Mouse (Mus musculus) urinary bladder, postnatal 36 days (tissue): ENCODE data around the gene Rab3d.

Experiments used
- DNase-seq, 2 experiments: peaks; one replicate each; pipeline ENCODE4 v3.0.0; 2022; ENCODE audit warnings: low spot score in 2 of 2, mixed read lengths in 1 of 2

Gene Rab3d

GRCm38 (mm10) chr9:21938234-21938855, 20.4 kb upstream of the Rab3d start:
- no peak for DNase-seq

DNA sequence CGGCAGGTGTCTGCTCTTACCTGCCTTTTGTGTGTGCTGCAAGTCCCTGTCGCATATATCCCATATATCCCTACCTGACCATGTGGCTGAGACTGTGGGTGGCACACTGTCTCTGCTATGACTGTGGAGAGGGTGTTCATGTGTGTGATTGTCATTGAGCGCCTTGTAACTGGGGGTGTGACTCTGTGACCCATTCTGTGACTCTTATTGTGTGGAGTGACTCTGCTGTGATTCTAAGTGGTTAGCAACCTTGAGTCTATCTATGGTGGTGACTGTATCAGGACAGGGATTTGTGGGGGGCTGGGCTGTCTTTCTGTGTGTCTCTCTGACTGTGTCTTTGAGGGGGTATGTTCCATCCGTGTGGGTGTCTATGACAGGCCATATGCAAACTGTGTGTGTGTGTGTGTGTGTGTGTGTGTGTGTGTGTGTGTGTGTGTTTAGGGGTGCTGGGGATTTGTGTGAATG, 19.8 kb upstream of the Rab3d start:
- DNase-seq = no peak

- peak; percentile 95 to 96 for DNase-seq
Measured at GRCm38 (mm10) chr9:21936692-21937570, 18.9 kb upstream of the Rab3d start, which contains the start of gene Plppr2. Plppr2 (plus strand) TSS chr9:21937033.

- no peak for DNase-seq
Measured at GRCm38 (mm10) chr9:21935466-21936131, 17.6 kb upstream of the Rab3d start.

- DNase-seq = no peak
Measured at GRCm38 (mm10) chr9:21934021-21934420, 16.0 kb upstream of the Rab3d start.

- DNase-seq = no peak
Measured at GRCm38 (mm10) chr9:21932445-21933137, 14.6 kb upstream of the Rab3d start.

DNA sequence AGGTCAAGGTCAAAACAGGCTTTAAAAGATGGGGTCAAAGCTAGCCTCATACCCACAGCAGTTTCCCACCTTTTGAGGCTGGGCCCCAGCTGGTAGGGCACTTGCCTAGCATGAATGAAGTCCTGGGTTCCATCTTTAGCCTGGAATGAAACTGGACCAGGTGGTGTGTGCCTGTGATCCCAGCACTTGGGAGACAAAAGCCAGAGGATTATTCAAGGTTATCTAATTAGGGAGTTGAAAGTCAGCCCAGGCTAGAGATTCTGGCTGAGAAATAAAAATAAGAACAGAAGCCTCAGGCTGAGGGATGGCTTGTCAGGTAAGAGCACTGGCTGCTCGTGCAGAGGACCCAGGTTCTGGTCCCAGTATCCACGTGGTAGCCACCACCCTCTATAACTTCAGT, 14.0 kb upstream of the Rab3d start:
- DNase-seq = no peak

- no peak for DNase-seq
Measured at GRCm38 (mm10) chr9:21929208-21929607, 11.2 kb upstream of the Rab3d start.

DNA sequence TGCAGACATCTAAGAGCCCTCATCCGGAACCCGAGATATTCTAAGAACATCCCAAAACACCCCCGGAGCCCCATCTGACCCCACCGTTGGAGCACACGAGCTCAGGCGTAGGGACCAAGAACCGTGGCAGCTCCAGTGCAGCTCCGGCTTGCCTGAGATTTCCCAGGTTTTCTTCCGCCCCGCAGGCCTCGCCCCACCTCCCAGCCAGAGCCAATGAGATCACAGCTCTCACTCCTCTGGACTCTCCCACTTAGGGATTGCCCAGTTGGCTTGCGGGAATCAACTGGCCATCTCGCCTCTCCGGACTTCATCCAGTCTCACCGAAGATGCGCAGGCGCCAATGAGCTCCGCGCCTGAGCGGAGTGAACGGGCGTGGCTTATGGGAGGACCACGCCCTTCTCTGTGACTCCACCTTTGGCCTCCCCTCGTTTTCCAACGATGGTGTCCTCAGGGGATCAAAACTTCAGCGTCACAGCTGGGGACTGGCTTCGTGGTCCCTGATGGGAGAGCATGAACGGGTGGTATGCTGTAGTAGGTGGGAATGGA, 9.3 kb upstream of the Rab3d start, which contains the start of the genes Ccdc159 and Tmem205:
Ccdc159 (plus strand) TSS at position 264 of the 546 bp plus-strand sequence.
Tmem205 (minus strand) TSS at position 349 of the 546 bp plus-strand sequence.
- peak; percentile 86 to 94 for DNase-seq

GRCm38 (mm10) chr9:21926784-21927183, 8.8 kb upstream of the Rab3d start:
- no peak for DNase-seq

GRCm38 (mm10) chr9:21926155-21926554, 8.2 kb upstream of the Rab3d start:
- peak in 1 of 2 experiments; percentile 33 for DNase-seq

GRCm38 (mm10) chr9:21925506-21925905, 7.5 kb upstream of the Rab3d start:
- DNase-seq = no peak

- DNase-seq = no peak
Measured at GRCm38 (mm10) chr9:21925034-21925433, 7.0 kb upstream of the Rab3d start.

DNA sequence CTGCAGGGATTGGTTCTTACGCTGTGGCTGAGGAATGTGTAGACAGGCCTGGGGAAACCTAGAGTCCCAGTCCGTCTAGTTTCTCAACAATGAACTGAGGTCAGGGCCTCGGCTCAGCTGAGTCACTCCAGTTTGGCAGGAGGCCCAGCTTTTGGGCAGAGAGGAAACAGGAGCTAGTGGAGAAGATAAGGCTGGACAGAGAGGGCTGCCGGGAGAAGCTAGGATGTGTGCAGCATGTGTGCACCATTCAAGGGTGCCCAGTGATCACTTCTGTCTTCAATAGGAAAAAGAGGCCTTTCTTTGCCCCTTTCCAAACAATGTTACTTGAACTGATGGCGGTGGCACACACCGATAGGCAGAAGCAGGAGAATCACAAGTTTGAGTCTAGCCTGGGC, 6.1 kb upstream of the Rab3d start:
- DNase-seq = peak; percentile 85 to 95

DNA sequence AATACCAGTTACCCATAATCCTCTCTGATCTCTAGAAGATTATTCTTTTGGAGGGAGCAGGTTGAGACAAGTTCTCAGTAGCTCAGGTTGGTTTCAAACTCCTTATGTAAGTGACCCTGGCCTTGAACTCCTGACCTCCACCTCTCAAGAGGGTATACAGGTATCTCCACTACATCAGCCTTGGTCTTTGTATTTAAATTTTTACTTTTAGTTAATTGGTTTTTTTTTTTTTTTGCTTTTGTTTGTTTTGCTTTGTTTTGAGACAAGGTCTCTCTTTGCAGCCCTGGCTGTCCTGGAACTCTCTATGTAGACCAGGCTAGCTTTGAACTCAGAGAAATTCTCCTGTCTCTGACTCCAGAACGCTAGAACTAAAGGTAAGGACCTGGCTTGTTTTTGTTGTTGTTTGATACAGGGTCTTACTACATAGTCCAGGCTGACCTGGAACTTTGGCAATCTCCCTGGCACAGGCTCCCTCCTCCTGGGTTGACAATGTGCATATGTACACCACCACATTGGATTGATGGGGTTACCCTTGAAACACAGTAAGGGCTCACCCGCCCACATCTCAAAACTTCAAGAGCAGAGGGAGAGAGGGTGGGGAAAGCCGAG, 5.6 kb upstream of the Rab3d start:
- DNase-seq = no peak

DNA sequence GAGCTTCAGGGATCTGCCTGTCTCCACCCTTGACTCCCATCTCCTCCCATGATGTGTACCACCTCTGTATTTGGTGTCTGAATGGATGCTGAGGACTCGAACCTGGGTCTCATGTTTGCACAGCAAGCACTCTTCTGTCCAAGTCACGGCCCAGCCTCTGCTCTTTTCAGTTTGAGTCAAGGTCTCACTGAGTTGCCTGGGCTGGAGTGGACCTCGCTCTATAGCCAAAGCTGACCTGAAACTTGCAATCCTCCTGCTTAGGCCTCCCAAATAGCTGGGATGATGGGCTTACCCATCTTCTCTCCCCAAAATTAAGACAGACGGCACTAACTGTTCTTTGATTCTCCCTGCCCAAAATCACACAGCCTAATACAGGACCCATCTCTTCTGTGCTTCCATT, 5.0 kb upstream of the Rab3d start:
- DNase-seq = no peak

DNA sequence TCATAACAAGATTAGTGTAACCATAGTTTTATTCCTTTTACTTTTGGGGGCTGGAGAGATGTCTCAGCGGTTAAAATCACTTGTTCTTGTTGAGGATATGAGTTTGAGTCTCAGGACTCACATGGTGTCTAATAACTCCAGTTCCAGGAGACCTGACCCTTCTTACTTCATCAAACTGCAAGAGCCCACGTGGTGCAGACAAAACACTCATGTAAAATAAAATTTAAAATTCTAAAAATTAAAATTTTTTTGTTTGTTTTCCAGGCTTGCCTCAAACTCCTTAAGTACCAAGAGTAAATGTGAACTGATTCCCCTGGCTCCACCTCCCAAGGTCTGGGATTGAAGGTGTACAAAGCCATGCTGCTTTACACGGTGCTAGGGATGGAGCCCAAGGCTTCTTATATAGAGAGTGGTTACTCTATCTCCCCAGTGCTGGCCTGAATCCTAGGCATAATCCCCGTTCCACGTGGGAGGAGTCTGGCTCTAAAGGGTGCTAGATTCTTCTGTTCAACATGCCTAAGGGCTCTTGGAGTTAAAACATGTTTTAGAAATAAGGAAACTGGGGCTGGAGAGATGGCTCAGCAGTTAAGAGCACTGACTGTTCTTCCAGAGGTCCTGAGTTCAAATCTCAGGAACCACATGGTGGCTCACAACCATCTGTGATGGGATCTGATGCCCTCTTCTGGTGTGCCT, 846 bp upstream of the Rab3d start:
- DNase-seq = no peak

DNA sequence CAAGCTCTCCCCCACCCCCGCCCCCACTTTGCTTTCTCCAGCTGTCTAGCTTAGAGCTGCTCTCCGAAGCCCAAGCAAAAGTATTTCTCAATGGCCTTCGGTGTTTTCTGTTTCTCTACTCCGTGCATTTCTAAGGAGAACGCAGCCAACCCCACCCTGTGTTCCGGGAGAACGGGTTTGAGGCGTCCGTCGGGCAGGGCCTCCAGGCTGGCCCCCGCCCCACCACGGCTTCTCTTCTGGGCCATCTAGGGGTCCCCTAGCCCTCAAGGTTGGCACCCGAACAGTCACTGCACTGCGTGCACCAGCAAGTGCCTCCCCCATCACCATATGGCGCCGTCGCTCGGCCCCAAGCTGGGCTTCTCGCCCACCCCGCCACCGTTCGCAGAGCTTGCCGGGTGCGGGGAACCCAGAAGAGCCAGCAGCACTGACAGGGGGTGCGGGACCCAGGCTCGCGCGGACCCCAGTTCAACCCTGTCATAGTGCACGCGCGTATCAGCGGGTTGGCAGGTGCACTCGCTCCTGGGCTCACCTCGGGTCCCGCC, 428 bp downstream of the Rab3d start:
- peak in 1 of 2 experiments; percentile 43 for DNase-seq

- no peak for DNase-seq
Measured at GRCm38 (mm10) chr9:21916851-21917492, 1.0 kb downstream of the Rab3d start.
